Comparison of ENCODE assay signal across 30 mouse cellular contexts in the genomic region with DNA sequence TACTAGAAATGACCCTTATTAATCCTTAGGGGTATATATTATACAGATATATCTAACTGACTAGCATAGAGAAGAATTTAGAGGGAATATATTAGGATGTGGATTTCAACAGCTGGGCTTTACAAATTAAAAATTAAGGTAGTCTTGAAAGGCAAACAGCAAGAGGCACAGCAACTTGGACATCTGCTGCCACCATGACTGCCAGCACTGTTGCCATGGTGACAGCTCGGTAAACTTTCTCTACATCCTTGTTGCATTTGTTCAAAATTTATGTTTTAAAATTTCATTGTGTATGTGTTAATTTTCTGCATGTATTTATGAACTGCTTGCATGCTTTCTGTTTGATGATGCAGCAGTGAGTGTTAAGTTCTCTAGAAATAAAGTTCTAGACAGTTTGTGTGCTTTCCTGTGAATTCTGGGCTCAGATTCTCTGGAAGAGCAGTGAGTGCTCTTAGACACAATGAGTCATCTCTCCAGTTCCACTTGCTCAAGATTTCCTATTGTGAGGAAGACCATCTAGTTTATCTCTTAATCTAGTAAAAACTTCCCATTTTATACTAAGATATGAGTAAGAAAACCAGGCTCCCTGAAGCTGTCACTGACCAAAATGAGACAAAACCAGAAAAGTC.
DNase-seq lines count a peak whose midpoint lies in the region; ATAC-seq and TF ChIP-seq lines count a peak whose summit lies in the region.
"Had no signal": no experiment of that assay in that cellular context is flagged by ENCODE, and none has a peak within 500 bp of the region (broad histone marks: within the 10 kb centered on the region; RNA-seq: fewer than 3 reads in every experiment).

No protein-coding gene starts in this region.

- H3K4me1 ChIP-seq in forebrain, postnatal 0 days (ENCODE audit: insufficient read depth) = no peaks in the 10 kb centered on the region
- no peaks in the 10 kb centered on the region for H3K4me1 ChIP-seq in forebrain, embryonic 12.5 days
- H3K4me1 ChIP-seq in limb, embryonic 10.5 days = no peaks in the 10 kb centered on the region
- H3K4me1 ChIP-seq: embryonic facial prominence, embryonic 12.5 days; forebrain, embryonic 13.5 days; heart, embryonic 13.5 days; hindbrain, embryonic 12.5 days; kidney, embryonic 15.5 days; liver, embryonic 13.5 days had no signal

- H3K27ac ChIP-seq in forebrain, postnatal 0 days (ENCODE audit: low read depth, low read length) = no peak overlapping the region
- H3K27ac ChIP-seq in forebrain, embryonic 12.5 days = no peak overlapping the region
- H3K27ac ChIP-seq in layer of hippocampus, adult 2 months = no peak overlapping the region
- H3K27ac ChIP-seq in limb, embryonic 10.5 days = no peak overlapping the region
- H3K27ac ChIP-seq: embryonic facial prominence, embryonic 12.5 days; forebrain, embryonic 13.5 days; heart, embryonic 13.5 days; hindbrain, embryonic 12.5 days; kidney, embryonic 15.5 days; liver, embryonic 13.5 days; stomach, postnatal 0 days had no signal

- DNase-seq in forebrain, postnatal 0 days = peak; percentile 46
- DNase-seq in left cerebral cortex, postnatal 25 days (ENCODE audit: low spot score in 2 of 2) = peak; percentile 25 to 38
- no peak for DNase-seq in left cerebral cortex, adult 8-10 months (ENCODE audit: low spot score in 2 of 2)
- peak; percentile 18 to 23 for DNase-seq in layer of hippocampus, adult 2 months (ENCODE audit: low spot score in 2 of 2)
- DNase-seq in right cerebral cortex, postnatal 25 days = peak; percentile 13
- DNase-seq in adrenal gland, adult 8-10 months = no peak
- DNase-seq in limb, embryonic 10.5 days (ENCODE audit: low spot score) = no peak
- DNase-seq: adrenal gland, postnatal 10 days; cerebellum, adult 11 months; gastrocnemius, postnatal 14 days; heart, adult 18-20 months; heart, postnatal 14 days; kidney, adult 11 months; kidney, postnatal 4 days; liver, embryonic 13.5 days; lung, adult 2 months; lung, postnatal 14 days; thymus, adult 2 months; thymus, postnatal 4 days had no signal

- no peaks in the 10 kb centered on the region for H3K27me3 ChIP-seq in forebrain, postnatal 0 days (ENCODE audit: insufficient read depth, low read length)
- no peaks in the 10 kb centered on the region for H3K27me3 ChIP-seq in forebrain, embryonic 12.5 days
- no peaks in the 10 kb centered on the region for H3K27me3 ChIP-seq in limb, embryonic 10.5 days (ENCODE audit: low read depth, poor library complexity, severe bottlenecking)
- H3K27me3 ChIP-seq: CH12.LX; embryonic facial prominence, embryonic 12.5 days; forebrain, embryonic 13.5 days; heart, embryonic 13.5 days; hindbrain, embryonic 12.5 days; kidney, embryonic 15.5 days; liver, embryonic 13.5 days had no signal

- intact Hi-C loops in left cerebral cortex, postnatal 25 days (cut with DNase I) = no loop called here

- TF ChIP-seq CTCF in forebrain, postnatal 0 days (IDR thresholded peaks at IDR 0.05; ENCODE audit: low read depth) = no peak
- TF ChIP-seq CTCF in layer of hippocampus, adult 2 months (conservative IDR thresholded peaks at IDR 0.05) = no peak

- H3K9me3 ChIP-seq in forebrain, postnatal 0 days (ENCODE audit: low read length) = no peaks in the 10 kb centered on the region
- no peaks in the 10 kb centered on the region for H3K9me3 ChIP-seq in forebrain, embryonic 12.5 days
- H3K9me3 ChIP-seq in limb, embryonic 10.5 days (replicated peaks) = no peaks in the 10 kb centered on the region
- H3K9me3 ChIP-seq: forebrain, embryonic 13.5 days; G1E; heart, embryonic 13.5 days; hindbrain, embryonic 12.5 days; kidney, embryonic 15.5 days; liver, embryonic 13.5 days had no signal

- H3K9ac ChIP-seq in forebrain, postnatal 0 days = no peak overlapping the region
- no peak overlapping the region for H3K9ac ChIP-seq in forebrain, embryonic 12.5 days
- H3K9ac ChIP-seq: embryonic facial prominence, embryonic 12.5 days; forebrain, embryonic 13.5 days; heart, embryonic 13.5 days; hindbrain, embryonic 12.5 days; kidney, embryonic 15.5 days; liver, embryonic 13.5 days had no signal

- peak; percentile 51 for ATAC-seq in forebrain, postnatal 0 days
- ATAC-seq in forebrain, embryonic 12.5 days (ENCODE audit: low FRiP score) = no peak
- ATAC-seq: forebrain, embryonic 13.5 days; Patski had no signal

- no peaks in the 10 kb centered on the region for H3K36me3 ChIP-seq in forebrain, postnatal 0 days (ENCODE audit: insufficient read depth)
- H3K36me3 ChIP-seq in forebrain, embryonic 12.5 days (replicated peaks) = no peaks in the 10 kb centered on the region
- H3K36me3 ChIP-seq in limb, embryonic 10.5 days = no peaks in the 10 kb centered on the region
- H3K36me3 ChIP-seq: embryonic facial prominence, embryonic 12.5 days; G1E; heart, embryonic 13.5 days; hindbrain, embryonic 12.5 days; kidney, embryonic 15.5 days; liver, embryonic 13.5 days had no signal

- H3K4me2 ChIP-seq in forebrain, postnatal 0 days (ENCODE audit: low read depth) = no peak overlapping the region
- H3K4me2 ChIP-seq in forebrain, embryonic 12.5 days = no peak overlapping the region
- H3K4me2 ChIP-seq: embryonic facial prominence, embryonic 12.5 days; forebrain, embryonic 13.5 days; heart, embryonic 13.5 days; hindbrain, embryonic 12.5 days; kidney, embryonic 15.5 days; liver, embryonic 13.5 days; midbrain, embryonic 11.5 days had no signal

- H3K4me3 ChIP-seq in forebrain, postnatal 0 days (ENCODE audit: low read depth, low read length) = no peak overlapping the region
- no peak overlapping the region for H3K4me3 ChIP-seq in forebrain, embryonic 12.5 days (replicated peaks)
- H3K4me3 ChIP-seq in layer of hippocampus, adult 2 months = no peak overlapping the region
- H3K4me3 ChIP-seq in limb, embryonic 10.5 days = no peak overlapping the region
- H3K4me3 ChIP-seq: embryonic facial prominence, embryonic 12.5 days; forebrain, embryonic 13.5 days; heart, embryonic 13.5 days; hindbrain, embryonic 12.5 days; kidney, embryonic 15.5 days; liver, embryonic 13.5 days had no signal

- WGBS in forebrain, postnatal 0 days = 35% methylated on average over 1 of the region's 1 CpGs
- 76% methylated on average over 1 of the region's 1 CpGs for WGBS in forebrain, embryonic 12.5 days
- WGBS in limb, embryonic 10.5 days = 83% methylated on average over 1 of the region's 1 CpGs

Comparison
In these comparisons a context has a peak if more than half of its experiments do, and no peak if none do; other contexts are left out.
1. DNase-seq: peak in forebrain, postnatal 0 days (single experiment), left cerebral cortex, postnatal 25 days (2 of 2), layer of hippocampus, adult 2 months (2 of 2) and right cerebral cortex, postnatal 25 days (single experiment); none in left cerebral cortex, adult 8-10 months (0 of 2), adrenal gland, adult 8-10 months (single experiment) and limb, embryonic 10.5 days (single experiment).